ENCODE assay signal across 9 mouse cellular contexts in genomic region chr4:149097956-149098355, GRCm38 (mm10). TPM values are rescaled to one million over a fixed set of nuclear protein-coding genes. Genes with fewer than 3 reads are reported as not detected.
DNase-seq lines count a peak whose midpoint lies in the region; ATAC-seq and TF ChIP-seq lines count a peak whose summit lies in the region.
"Had no signal": no experiment of that assay in that cellular context is flagged by ENCODE, and none has a peak within 500 bp of the region (broad histone marks: within the 10 kb centered on the region; RNA-seq: fewer than 3 reads in every experiment).

No protein-coding gene starts in this region.

- no peaks in the 10 kb centered on the region for H3K9me3 ChIP-seq in forebrain, embryonic 12.5 days
- no peaks in the 10 kb centered on the region for H3K9me3 ChIP-seq in forebrain, postnatal 0 days (ENCODE audit: low read length)
- H3K9me3 ChIP-seq in lung, embryonic 16.5 days (ENCODE audit: control insufficient read depth, low read length) = no peaks in the 10 kb centered on the region
- H3K9me3 ChIP-seq in intestine, embryonic 16.5 days (ENCODE audit: control insufficient read depth, low read length) = no peaks in the 10 kb centered on the region
- H3K9me3 ChIP-seq in neural tube, embryonic 15.5 days (replicated peaks) = no peaks in the 10 kb centered on the region

- H3K4me1 ChIP-seq in forebrain, embryonic 12.5 days = peaks cover 16% of the 10 kb centered on the region
- H3K4me1 ChIP-seq in forebrain, postnatal 0 days (ENCODE audit: insufficient read depth) = 0 out of 2 replicates have a peak, but pooled peaks cover 5% of the 10 kb centered on the region
- peaks cover 14% of the 10 kb centered on the region for H3K4me1 ChIP-seq in lung, embryonic 16.5 days (replicated peaks; ENCODE audit: control insufficient read depth, insufficient read depth, low read length)
- H3K4me1 ChIP-seq in lung, adult 2 months (ENCODE audit: control insufficient read depth, insufficient read depth, low read length) = peaks cover 3% of the 10 kb centered on the region; the same call in 1 of the 2 replicates
- peaks cover 9% of the 10 kb centered on the region for H3K4me1 ChIP-seq in intestine, embryonic 16.5 days (ENCODE audit: control insufficient read depth, insufficient read depth, low read length)
- H3K4me1 ChIP-seq in neural tube, embryonic 15.5 days = peaks cover 25% of the 10 kb centered on the region

- no peak overlapping the region for H3K27ac ChIP-seq in forebrain, embryonic 12.5 days
- H3K27ac ChIP-seq in forebrain, postnatal 0 days (ENCODE audit: low read depth, low read length) = no peak overlapping the region
- no peak overlapping the region; the same call in 1 of the 2 replicates for H3K27ac ChIP-seq in lung, embryonic 16.5 days (ENCODE audit: low read length)
- H3K27ac ChIP-seq in intestine, embryonic 16.5 days (ENCODE audit: low read length) = peak overlapping the region; percentile 47; the same call in 1 of the 2 replicates
- no peak overlapping the region for H3K27ac ChIP-seq in neural tube, embryonic 15.5 days (replicated peaks)
- H3K27ac ChIP-seq: heart, adult 2 months had no signal

- no peak for ATAC-seq in forebrain, embryonic 12.5 days (ENCODE audit: low FRiP score)
- no peak for ATAC-seq in forebrain, postnatal 0 days
- ATAC-seq in lung, embryonic 16.5 days (ENCODE audit: low read depth) = no peak
- no peak for ATAC-seq in intestine, embryonic 16.5 days
- no peak for ATAC-seq in neural tube, embryonic 15.5 days (ENCODE audit: low FRiP score)

- WGBS in forebrain, embryonic 12.5 days = 90% methylated on average over 3 of the region's 3 CpGs
- 84% methylated on average over 3 of the region's 3 CpGs for WGBS in forebrain, postnatal 0 days
- 78% methylated on average over 3 of the region's 3 CpGs for WGBS in lung, embryonic 16.5 days
- WGBS in lung, adult 2 months = 68% methylated on average over 3 of the region's 3 CpGs
- 80% methylated on average over 3 of the region's 3 CpGs for WGBS in intestine, embryonic 16.5 days
- WGBS in neural tube, embryonic 15.5 days = 85% methylated on average over 3 of the region's 3 CpGs

- H3K4me2 ChIP-seq in forebrain, embryonic 12.5 days = peak overlapping the region; percentile 95
- H3K4me2 ChIP-seq in forebrain, postnatal 0 days (ENCODE audit: low read depth) = no peak overlapping the region
- H3K4me2 ChIP-seq in lung, embryonic 16.5 days (ENCODE audit: low read depth, low read length) = peak overlapping the region; percentile 96; the same call in 1 of the 2 replicates
- H3K4me2 ChIP-seq in intestine, embryonic 16.5 days (ENCODE audit: low read depth, low read length) = peak overlapping the region; percentile 86
- H3K4me2 ChIP-seq in neural tube, embryonic 15.5 days = peak overlapping the region; percentile 96

- peak overlapping the region; percentile 99 for H3K4me3 ChIP-seq in forebrain, embryonic 12.5 days (replicated peaks)
- H3K4me3 ChIP-seq in forebrain, postnatal 0 days (ENCODE audit: low read depth, low read length) = no peak overlapping the region
- H3K4me3 ChIP-seq in lung, embryonic 16.5 days (ENCODE audit: low read length) = peak overlapping the region; percentile 100
- H3K4me3 ChIP-seq in lung, adult 2 months (replicated peaks; ENCODE audit: extremely low read depth, low read depth, low read length) = no peak overlapping the region
- peak overlapping the region; percentile 80 for H3K4me3 ChIP-seq in intestine, embryonic 16.5 days (ENCODE audit: low read length)
- peak overlapping the region; percentile 94; the same call in 1 of the 2 replicates for H3K4me3 ChIP-seq in neural tube, embryonic 15.5 days (replicated peaks)

- DNase-seq in forebrain, postnatal 0 days = no peak
- DNase-seq in lung, adult 2 months = no peak
- DNase-seq in urinary bladder, postnatal 10 days (ENCODE audit: low spot score) = no peak
- no peak for DNase-seq in cerebellum, adult 9-11 months
- DNase-seq: heart, adult 2 months had no signal

- no peak for TF ChIP-seq POLR2A in lung, adult 2 months (IDR thresholded peaks at IDR 0.05; ENCODE audit: borderline replicate concordance, extremely low read depth, low read depth, low read length)

- H3K27me3 ChIP-seq in forebrain, embryonic 12.5 days = no peaks in the 10 kb centered on the region
- no peaks in the 10 kb centered on the region for H3K27me3 ChIP-seq in forebrain, postnatal 0 days (ENCODE audit: insufficient read depth, low read length)
- H3K27me3 ChIP-seq in lung, embryonic 16.5 days (ENCODE audit: control insufficient read depth, insufficient read depth, low read depth, low read length) = no peaks in the 10 kb centered on the region
- no peaks in the 10 kb centered on the region for H3K27me3 ChIP-seq in intestine, embryonic 16.5 days (replicated peaks; ENCODE audit: control insufficient read depth, insufficient read depth, low read length)
- H3K27me3 ChIP-seq in neural tube, embryonic 15.5 days (replicated peaks) = no peaks in the 10 kb centered on the region

- peaks cover 8% of the 10 kb centered on the region for H3K36me3 ChIP-seq in forebrain, embryonic 12.5 days (replicated peaks)
- peaks cover 4% of the 10 kb centered on the region for H3K36me3 ChIP-seq in forebrain, postnatal 0 days (ENCODE audit: insufficient read depth)
- H3K36me3 ChIP-seq in lung, embryonic 16.5 days (ENCODE audit: control insufficient read depth, insufficient read depth, low read length) = peaks cover under 1% of the 10 kb centered on the region; the same call in 1 of the 2 replicates
- H3K36me3 ChIP-seq in intestine, embryonic 16.5 days (ENCODE audit: control insufficient read depth, insufficient read depth, low read length) = no peaks in the 10 kb centered on the region
- no peaks in the 10 kb centered on the region; the same call in 1 of the 2 replicates for H3K36me3 ChIP-seq in neural tube, embryonic 15.5 days

- no peak for TF ChIP-seq CTCF in forebrain, postnatal 0 days (IDR thresholded peaks at IDR 0.05; ENCODE audit: low read depth)
- no peak for TF ChIP-seq CTCF in lung, adult 2 months (IDR thresholded peaks at IDR 0.05; ENCODE audit: insufficient read depth, low read length)

- H3K9ac ChIP-seq in forebrain, embryonic 12.5 days = peak overlapping the region; percentile 88; the same call in 1 of the 2 replicates
- H3K9ac ChIP-seq in forebrain, postnatal 0 days = no peak overlapping the region
- peak overlapping the region; percentile 28; the same call in 1 of the 2 replicates for H3K9ac ChIP-seq in lung, embryonic 16.5 days (ENCODE audit: low read length)
- H3K9ac ChIP-seq in intestine, embryonic 16.5 days (ENCODE audit: low read depth, low read length) = peak overlapping the region; percentile 85
- no peak overlapping the region for H3K9ac ChIP-seq in neural tube, embryonic 15.5 days (replicated peaks)

RNA-seq across cellular contexts. Expression of gene Pex14, which starts 1.7 kb away (rescaled TPM):
- polyA plus RNA-seq in forebrain, embryonic 12.5 days (2016; fragmentation: Nextera tagmentation; extraction: Ambion mirVana) = 46.3 and 49.2 TPM in 2 replicates
- 61.3 and 66.5 TPM in 2 replicates for total RNA-seq in forebrain, postnatal 0 days (2014; rRNA removed)
- polyA plus RNA-seq in forebrain, postnatal 0 days (2015; fragmentation: Nextera tagmentation; extraction: Ambion mirVana) = 64.8 and 66.6 TPM in 2 replicates
- 47.5 and 48.8 TPM in 2 replicates for polyA plus RNA-seq in lung, embryonic 16.5 days (2015; fragmentation: Nextera tagmentation; extraction: Ambion mirVana)
- polyA plus RNA-seq in lung, adult 2 months (2012; rRNA removed) = 36.3 and 39.2 TPM in 2 replicates
- polyA plus RNA-seq in intestine, embryonic 16.5 days (2015; fragmentation: Nextera tagmentation; extraction: Ambion mirVana) = 63.3 and 64.3 TPM in 2 replicates
- polyA plus RNA-seq in neural tube, embryonic 15.5 days (2015; fragmentation: Nextera tagmentation; extraction: Ambion mirVana) = 60.0 and 61.2 TPM in 2 replicates

RNA-seq across cellular contexts. Expression of gene Dffa, which starts 6.0 kb away (rescaled TPM):
- 24.2 and 26.4 TPM in 2 replicates for polyA plus RNA-seq in forebrain, embryonic 12.5 days (2016; fragmentation: Nextera tagmentation; extraction: Ambion mirVana)
- total RNA-seq in forebrain, postnatal 0 days (2014; rRNA removed) = 18.0 and 20.2 TPM in 2 replicates
- polyA plus RNA-seq in forebrain, postnatal 0 days (2015; fragmentation: Nextera tagmentation; extraction: Ambion mirVana) = 22.3 and 24.3 TPM in 2 replicates
- 33.2 and 33.9 TPM in 2 replicates for polyA plus RNA-seq in lung, embryonic 16.5 days (2015; fragmentation: Nextera tagmentation; extraction: Ambion mirVana)
- 15.2 and 19.4 TPM in 2 replicates for polyA plus RNA-seq in lung, adult 2 months (2012; rRNA removed)
- polyA plus RNA-seq in intestine, embryonic 16.5 days (2015; fragmentation: Nextera tagmentation; extraction: Ambion mirVana) = 50.5 and 52.2 TPM in 2 replicates
- 28.1 and 32.7 TPM in 2 replicates for polyA plus RNA-seq in neural tube, embryonic 15.5 days (2015; fragmentation: Nextera tagmentation; extraction: Ambion mirVana)

RNA-seq across cellular contexts. Expression of gene Cort, which starts 28.6 kb away (rescaled TPM):
- 0.60 TPM in 1 of 2 replicates, not detected in the other for polyA plus RNA-seq in forebrain, embryonic 12.5 days (2016; fragmentation: Nextera tagmentation; extraction: Ambion mirVana)
- 4.5 and 7.5 TPM in 2 replicates for total RNA-seq in forebrain, postnatal 0 days (2014; rRNA removed)
- polyA plus RNA-seq in forebrain, postnatal 0 days (2015; fragmentation: Nextera tagmentation; extraction: Ambion mirVana) = 7.8 and 10.9 TPM in 2 replicates
- polyA plus RNA-seq in lung, embryonic 16.5 days (2015; fragmentation: Nextera tagmentation; extraction: Ambion mirVana) = 0.44 TPM in 1 of 2 replicates, not detected in the other
- polyA plus RNA-seq in lung, adult 2 months (2012; rRNA removed) = not detected in 2 replicates
- 0.48 TPM in 1 of 2 replicates, not detected in the other for polyA plus RNA-seq in intestine, embryonic 16.5 days (2015; fragmentation: Nextera tagmentation; extraction: Ambion mirVana)
- polyA plus RNA-seq in neural tube, embryonic 15.5 days (2015; fragmentation: Nextera tagmentation; extraction: Ambion mirVana) = not detected in 2 replicates
- polyA plus RNA-seq: heart, adult 2 months had no signal

RNA-seq across cellular contexts. Expression of gene Cenps, which starts 39.5 kb away (rescaled TPM):
- polyA plus RNA-seq in forebrain, embryonic 12.5 days (2016; fragmentation: Nextera tagmentation; extraction: Ambion mirVana) = 49.7 and 51.1 TPM in 2 replicates
- total RNA-seq in forebrain, postnatal 0 days (2014; rRNA removed) = 6.5 and 8.2 TPM in 2 replicates
- polyA plus RNA-seq in forebrain, postnatal 0 days (2015; fragmentation: Nextera tagmentation; extraction: Ambion mirVana) = 15.9 and 22.5 TPM in 2 replicates
- 32.7 and 35.5 TPM in 2 replicates for polyA plus RNA-seq in lung, embryonic 16.5 days (2015; fragmentation: Nextera tagmentation; extraction: Ambion mirVana)
- 0.37 and 1.4 TPM in 2 replicates for polyA plus RNA-seq in lung, adult 2 months (2012; rRNA removed)
- polyA plus RNA-seq in intestine, embryonic 16.5 days (2015; fragmentation: Nextera tagmentation; extraction: Ambion mirVana) = 16.8 and 20.4 TPM in 2 replicates
- 17.3 and 18.6 TPM in 2 replicates for polyA plus RNA-seq in neural tube, embryonic 15.5 days (2015; fragmentation: Nextera tagmentation; extraction: Ambion mirVana)

Comparison
In these comparisons a context has a peak if more than half of its experiments do, and no peak if none do; other contexts are left out.
1. H3K4me3 ChIP-seq: peak in forebrain, embryonic 12.5 days (single experiment), lung, embryonic 16.5 days (single experiment), intestine, embryonic 16.5 days (single experiment) and neural tube, embryonic 15.5 days (single experiment); none in forebrain, postnatal 0 days (single experiment) and lung, adult 2 months (single experiment).
2. H3K9ac ChIP-seq: peak in forebrain, embryonic 12.5 days (single experiment), lung, embryonic 16.5 days (single experiment) and intestine, embryonic 16.5 days (single experiment); none in forebrain, postnatal 0 days (single experiment) and neural tube, embryonic 15.5 days (single experiment).